ENCODE assay signal across 25 mouse cellular contexts in genomic region chr13:48577007-48577406, GRCm38 (mm10). TPM values are rescaled to one million over a fixed set of nuclear protein-coding genes. Genes with fewer than 3 reads are reported as not detected.
A peak's percentile ranks its signal among the peaks of the same experiment; 100 is the strongest.
DNase-seq lines count a peak whose midpoint lies in the region; ATAC-seq lines count a peak whose summit lies in the region.
"Had no signal": no experiment of that assay in that cellular context is flagged by ENCODE, and none has a peak within 500 bp of the region (broad histone marks: within the 10 kb centered on the region; RNA-seq: fewer than 3 reads in every experiment).

No protein-coding gene starts in this region.

- WGBS in hindbrain, embryonic 13.5 days, result 61% methylated on average over 6 of the region's 6 CpGs
- WGBS in hindbrain, embryonic 14.5 days, result 56% methylated on average over 6 of the region's 6 CpGs
- WGBS in midbrain, embryonic 16.5 days, result 50% methylated on average over 6 of the region's 6 CpGs

- H3K27me3 ChIP-seq in hindbrain, embryonic 13.5 days, result no peaks in the 10 kb centered on the region
- H3K27me3 ChIP-seq in hindbrain, embryonic 14.5 days (ENCODE audit: control insufficient read depth, insufficient read depth, low read length), result no peaks in the 10 kb centered on the region
- H3K27me3 ChIP-seq in midbrain, embryonic 16.5 days (ENCODE audit: control insufficient read depth, insufficient read depth, low read depth, low read length), result no peaks in the 10 kb centered on the region
- H3K27me3 ChIP-seq: embryonic facial prominence, embryonic 15.5 days; forebrain, embryonic 15.5 days; intestine, embryonic 15.5 days; limb, embryonic 15.5 days; lung, embryonic 15.5 days; neural tube, embryonic 12.5 days had no signal

- no peak overlapping the region for H3K4me3 ChIP-seq in hindbrain, embryonic 13.5 days
- no peak overlapping the region for H3K4me3 ChIP-seq in hindbrain, embryonic 14.5 days (replicated peaks; ENCODE audit: low read length)
- no peak overlapping the region for H3K4me3 ChIP-seq in midbrain, embryonic 16.5 days (ENCODE audit: low read depth, low read length)
- H3K4me3 ChIP-seq: embryonic facial prominence, embryonic 15.5 days; forebrain, embryonic 15.5 days; hindbrain, embryonic 10.5 days; intestine, embryonic 15.5 days; left cerebral cortex, adult 2 months; limb, embryonic 15.5 days; lung, embryonic 15.5 days; megakaryocyte, embryonic 14.5 days; neural tube, embryonic 12.5 days had no signal

- peaks cover 16% of the 10 kb centered on the region for H3K36me3 ChIP-seq in hindbrain, embryonic 13.5 days
- H3K36me3 ChIP-seq in hindbrain, embryonic 14.5 days (replicated peaks; ENCODE audit: control insufficient read depth, insufficient read depth), result peaks cover 19% of the 10 kb centered on the region
- peaks cover 9% of the 10 kb centered on the region for H3K36me3 ChIP-seq in midbrain, embryonic 16.5 days (ENCODE audit: control insufficient read depth, insufficient read depth, low read length)
- H3K36me3 ChIP-seq: hindbrain, embryonic 10.5 days; intestine, embryonic 15.5 days; lung, embryonic 15.5 days had no signal

- DNase-seq in hindbrain, embryonic 14.5 days (ENCODE audit: low spot score), result no peak
- peak; percentile 10 for DNase-seq in retina, postnatal 1 day
- DNase-seq in retina, embryonic 14.5 days (ENCODE audit: low spot score), result no peak
- no peak for DNase-seq in cerebellum, postnatal 4 days (ENCODE audit: low spot score in 2 of 2)
- DNase-seq: adrenal gland, postnatal 14 days; cerebellum, adult 8-10 months; cerebellum, postnatal 36 days; heart, postnatal 10 days; kidney, adult 8-10 months; kidney, postnatal 10 days; left cerebral cortex, postnatal 4 days; lung, postnatal 36 days had no signal

- H3K4me2 ChIP-seq in hindbrain, embryonic 13.5 days, result no peak overlapping the region
- H3K4me2 ChIP-seq in hindbrain, embryonic 14.5 days (replicated peaks), result no peak overlapping the region
- no peak overlapping the region for H3K4me2 ChIP-seq in midbrain, embryonic 16.5 days (ENCODE audit: low read length)
- H3K4me2 ChIP-seq: embryonic facial prominence, embryonic 15.5 days; forebrain, embryonic 15.5 days; intestine, embryonic 15.5 days; limb, embryonic 15.5 days; lung, embryonic 15.5 days; neural tube, embryonic 12.5 days had no signal

- H3K27ac ChIP-seq in hindbrain, embryonic 13.5 days, result no peak overlapping the region
- no peak overlapping the region for H3K27ac ChIP-seq in hindbrain, embryonic 14.5 days
- H3K27ac ChIP-seq in midbrain, embryonic 16.5 days (ENCODE audit: low read length), result no peak overlapping the region
- H3K27ac ChIP-seq: embryonic facial prominence, embryonic 15.5 days; forebrain, embryonic 15.5 days; hindbrain, embryonic 10.5 days; intestine, embryonic 15.5 days; left cerebral cortex, adult 2 months; limb, embryonic 15.5 days; liver, embryonic 14.5 days; neural tube, embryonic 12.5 days had no signal

- peaks cover 26% of the 10 kb centered on the region for H3K4me1 ChIP-seq in hindbrain, embryonic 13.5 days (replicated peaks)
- peaks cover 17% of the 10 kb centered on the region for H3K4me1 ChIP-seq in hindbrain, embryonic 14.5 days (replicated peaks; ENCODE audit: control insufficient read depth, insufficient read depth, low read length)
- H3K4me1 ChIP-seq in midbrain, embryonic 16.5 days (ENCODE audit: control insufficient read depth, insufficient read depth, low read length), result peaks cover 6% of the 10 kb centered on the region; the same call in 1 of the 2 replicates
- H3K4me1 ChIP-seq: forebrain, embryonic 15.5 days had no signal

- ATAC-seq in hindbrain, embryonic 13.5 days (ENCODE audit: low FRiP score), result 0 out of 2 replicates have a peak, but pooled peaks have one; percentile 21
- ATAC-seq in hindbrain, embryonic 14.5 days (ENCODE audit: low FRiP score), result no peak
- ATAC-seq in midbrain, embryonic 16.5 days, result peak; percentile 39; the same call in 1 of the 2 replicates
- no peak for ATAC-seq in erythroblast, adult 5-6 weeks (replicated peaks; ENCODE audit: low FRiP score, poor library complexity, severe bottlenecking)
- ATAC-seq: forebrain, embryonic 15.5 days; intestine, embryonic 15.5 days had no signal

- peak overlapping the region; percentile 53 for H3K9ac ChIP-seq in hindbrain, embryonic 13.5 days
- H3K9ac ChIP-seq in hindbrain, embryonic 14.5 days, result no peak overlapping the region
- H3K9ac ChIP-seq in midbrain, embryonic 16.5 days (ENCODE audit: low read depth, low read length), result no peak overlapping the region
- H3K9ac ChIP-seq: embryonic facial prominence, embryonic 15.5 days; forebrain, embryonic 15.5 days; intestine, embryonic 15.5 days; limb, embryonic 15.5 days; liver, embryonic 14.5 days; lung, embryonic 15.5 days; neural tube, embryonic 12.5 days had no signal

- no peaks in the 10 kb centered on the region for H3K9me3 ChIP-seq in hindbrain, embryonic 13.5 days
- no peaks in the 10 kb centered on the region for H3K9me3 ChIP-seq in hindbrain, embryonic 14.5 days (ENCODE audit: control insufficient read depth, low read length)
- H3K9me3 ChIP-seq in midbrain, embryonic 16.5 days (replicated peaks; ENCODE audit: control insufficient read depth, low read length, poor library complexity, severe bottlenecking), result no peaks in the 10 kb centered on the region
- H3K9me3 ChIP-seq: embryonic facial prominence, embryonic 15.5 days; forebrain, embryonic 15.5 days; hindbrain, embryonic 10.5 days; intestine, embryonic 15.5 days; limb, embryonic 15.5 days; lung, embryonic 15.5 days; megakaryocyte, embryonic 14.5 days; neural tube, embryonic 12.5 days had no signal

RNA-seq across cellular contexts. Expression of gene Ptpdc1, which starts 48.5 kb away (rescaled TPM):
- 15.1 and 15.9 TPM in 2 replicates for polyA plus RNA-seq in hindbrain, embryonic 13.5 days (2015; fragmentation: Nextera tagmentation; extraction: Ambion mirVana)
- polyA plus RNA-seq in hindbrain, embryonic 14.5 days (2014; fragmentation: Nextera tagmentation; extraction: Ambion mirVana), result 21.6 and 21.7 TPM in 2 replicates
- polyA plus RNA-seq in midbrain, embryonic 16.5 days (2015; fragmentation: Nextera tagmentation; extraction: Ambion mirVana), result 18.8 and 20.3 TPM in 2 replicates
- 1.0 TPM in 1 of 2 replicates, not detected in the other for total RNA-seq in erythroblast, adult 5-6 weeks (2015; ENCODE audit: low replicate concordance)
- total RNA-seq in erythroblast, adult 5-6 weeks (2017; ENCODE audit: low replicate concordance), result 0.43 and 0.56 TPM in 2 replicates

Comparison
In these comparisons a context has a peak if more than half of its experiments do, and no peak if none do; other contexts are left out.
1. ATAC-seq: peak in hindbrain, embryonic 13.5 days (single experiment) and midbrain, embryonic 16.5 days (single experiment); none in hindbrain, embryonic 14.5 days (single experiment) and erythroblast, adult 5-6 weeks (single experiment).